Mouse (Mus musculus) left cerebral cortex, postnatal 14 days (tissue): ENCODE data around the gene Rgs18. TPM values are rescaled to one million over a fixed set of nuclear protein-coding genes. Genes with fewer than 3 reads are reported as not detected.

Source experiments
- DNase-seq, 2 experiments: peaks; one replicate each; pipeline ENCODE4 v3.0.0; 2021 to 2022; ENCODE audit warnings: low spot score in 2 of 2, mixed read lengths in 1 of 2
- intact Hi-C: fragments of 180-260 bp; cut with DNase I; formaldehyde crosslinking; loops from one replicate; pipeline ENCODE4 v1.15.1; 2025
- long read RNA-seq, 2 experiments: library from polyadenylated mRNA; stranded (forward); transcript quantifications; one replicate each; pipeline ENCODE4 v2.0.0; 2021
- total RNA-seq, 2 experiments: library from RNA; stranded (reverse); gene quantifications; 2 replicates each; pipeline ENCODE4 v1.2.3; 2021

The Rgs18 gene
- under 1 TPM in 1 of 2 experiments, not detected in 1; 0.38 TPM for total RNA-seq
- long read RNA-seq, experiment 1, partial matches to known transcripts, result 0 of 1 reads
- long read RNA-seq, experiment 1, other reads (novel, unspliced or antisense), result 0 of 1 reads
- long read RNA-seq, experiment 2, result 0 reads

DNA sequence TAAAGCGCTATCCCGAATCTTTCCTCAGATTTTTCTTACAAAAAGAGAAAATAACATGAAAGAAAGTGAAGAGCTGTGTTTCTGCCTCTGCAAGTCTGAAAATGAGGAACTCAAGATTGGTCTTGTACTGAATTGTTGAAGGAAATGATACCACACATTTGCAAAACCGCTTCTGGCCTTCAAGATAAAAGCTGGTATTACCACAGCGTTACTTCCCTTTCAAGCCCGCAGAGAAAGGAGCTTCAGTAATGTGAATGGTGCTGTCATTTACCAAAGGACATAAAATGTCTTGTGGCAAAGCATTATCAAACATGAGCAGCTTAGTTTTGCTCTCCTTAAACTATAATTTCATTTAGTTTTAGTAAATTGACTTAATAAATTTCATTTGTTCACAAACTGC is at the start of gene Rgs18:
Gene Rgs18 (minus strand): TSS at position 105 of the 400 bp plus-strand sequence.
- intact Hi-C loops, result no loop called here
- no peak for DNase-seq

DNA sequence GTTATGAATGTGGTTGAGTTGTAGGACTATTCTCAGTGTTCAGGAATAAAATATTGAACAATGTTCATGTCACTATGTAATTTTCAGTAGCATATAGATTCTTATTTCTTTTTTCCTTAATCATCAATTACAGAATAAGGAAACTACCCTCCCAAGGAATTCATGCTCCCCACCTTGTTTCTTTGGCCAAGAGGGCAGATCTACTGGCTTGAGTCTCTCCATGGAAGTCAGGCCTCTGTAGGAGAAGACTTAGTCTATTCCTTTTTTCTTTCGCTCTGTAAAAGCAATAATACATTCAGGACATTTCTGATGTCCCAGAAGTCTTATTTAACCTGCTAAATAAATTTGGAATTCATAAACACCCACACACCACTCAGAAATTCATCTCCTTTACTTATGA is 841 bp downstream of the Rgs18 start:
- DNase-seq, result no peak
- intact Hi-C loops, result no loop called here

DNA sequence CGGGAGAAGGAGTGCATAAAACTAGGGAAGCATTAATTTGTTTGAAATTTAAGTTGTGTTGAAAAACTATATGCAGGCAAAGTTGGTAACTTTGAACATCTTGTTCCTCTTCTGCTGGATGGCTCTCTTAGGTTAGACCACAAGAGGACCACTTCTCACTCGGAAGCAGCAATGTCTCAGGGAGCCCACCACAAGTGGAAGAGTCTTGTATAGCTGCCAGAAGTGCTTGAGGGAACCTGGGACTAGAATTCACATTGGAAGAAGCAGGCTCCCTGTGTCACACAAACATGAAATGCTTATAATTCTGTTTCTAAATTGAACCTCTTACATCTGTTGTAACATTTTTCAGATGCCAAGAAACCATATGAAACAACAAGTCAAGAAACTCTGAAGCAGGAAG is 9.0 kb downstream of the Rgs18 start:
- DNase-seq, result peak in 1 of 2 experiments; percentile 3
- intact Hi-C loops, result no loop called here

DNA sequence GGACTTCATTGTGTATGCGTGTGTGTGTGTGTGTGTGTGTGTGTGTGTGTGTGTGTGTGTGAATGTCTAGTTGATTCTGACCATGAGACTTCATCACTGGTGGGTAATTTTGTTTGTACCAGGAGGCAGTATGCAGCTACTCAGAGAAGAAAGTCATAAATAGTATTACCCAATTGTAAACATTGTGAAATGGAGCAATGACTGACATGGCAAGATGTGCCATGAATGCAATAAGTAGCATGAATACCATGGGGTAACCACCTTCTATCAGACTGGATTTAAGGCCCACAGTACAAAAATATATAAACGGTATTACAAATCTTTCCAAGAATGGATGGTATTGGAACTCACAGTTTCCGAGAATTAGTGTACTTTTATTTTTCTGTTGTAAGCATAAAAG is 14.4 kb downstream of the Rgs18 start:
- intact Hi-C loops, result no loop called here
- DNase-seq, result no peak

DNA sequence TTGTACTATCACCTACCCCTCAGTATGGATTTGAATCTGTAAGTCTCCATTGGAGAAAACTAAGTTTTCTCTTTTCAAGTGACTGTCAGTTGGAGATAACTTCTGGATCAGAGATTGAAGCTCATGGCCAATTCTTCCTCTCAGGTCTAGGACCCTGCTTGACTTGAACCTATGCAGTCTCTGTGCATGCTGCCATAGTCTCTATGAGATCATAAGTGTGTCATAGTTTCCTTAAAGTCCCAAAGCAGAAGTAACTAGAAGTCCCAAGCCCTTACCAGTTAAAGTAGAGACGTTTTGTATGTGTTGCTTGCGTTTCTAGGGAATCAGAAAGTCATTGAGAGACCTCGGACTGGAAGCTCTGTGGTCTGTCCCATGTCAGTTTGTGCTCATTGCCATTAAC is 24.5 kb downstream of the Rgs18 start:
- intact Hi-C loops, result no loop called here

DNA sequence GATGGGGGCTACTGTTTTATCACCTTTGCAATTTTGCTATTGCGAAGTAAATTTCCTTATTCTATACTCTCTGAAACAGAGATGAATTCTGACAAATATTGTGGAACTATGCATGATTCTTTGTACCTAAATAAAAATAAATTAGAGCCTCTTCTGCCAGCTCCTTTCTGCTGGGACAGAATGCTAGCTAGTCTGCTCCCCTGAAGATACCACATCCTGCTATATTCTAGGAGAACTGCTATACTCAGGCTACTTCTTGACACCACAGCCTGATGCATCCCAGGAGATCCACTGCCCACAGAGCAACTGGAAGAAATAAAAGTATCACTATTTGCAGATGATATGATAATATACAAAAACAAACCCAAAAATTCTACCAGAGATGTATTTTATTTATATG is 29.1 kb downstream of the Rgs18 start:
- intact Hi-C loops, result no loop called here
- DNase-seq, result no peak

More for the DNA sequence above, 24.5 kb downstream of the Rgs18 start:
- DNase-seq, result no peak

DNA sequence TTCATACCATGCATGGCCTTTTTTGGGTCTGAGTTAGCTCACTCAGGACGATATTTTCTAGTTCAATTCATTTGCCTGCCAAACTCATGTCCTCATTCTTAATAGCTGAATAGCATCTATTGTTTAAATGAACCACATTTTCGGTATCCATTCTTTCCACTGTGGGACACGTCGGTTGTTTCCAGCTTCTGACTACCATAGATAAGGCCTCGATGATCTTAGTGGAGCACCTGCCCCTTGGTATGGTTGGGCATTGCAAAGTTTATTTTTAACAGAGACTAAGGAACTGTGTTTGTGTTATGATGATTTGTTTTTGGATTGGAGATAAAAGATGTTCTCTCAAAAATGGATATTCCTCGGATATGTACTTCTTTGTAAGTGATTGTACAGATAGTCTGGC is 37.5 kb downstream of the Rgs18 start:
- intact Hi-C loops, result no loop called here
- DNase-seq, result no peak

DNA sequence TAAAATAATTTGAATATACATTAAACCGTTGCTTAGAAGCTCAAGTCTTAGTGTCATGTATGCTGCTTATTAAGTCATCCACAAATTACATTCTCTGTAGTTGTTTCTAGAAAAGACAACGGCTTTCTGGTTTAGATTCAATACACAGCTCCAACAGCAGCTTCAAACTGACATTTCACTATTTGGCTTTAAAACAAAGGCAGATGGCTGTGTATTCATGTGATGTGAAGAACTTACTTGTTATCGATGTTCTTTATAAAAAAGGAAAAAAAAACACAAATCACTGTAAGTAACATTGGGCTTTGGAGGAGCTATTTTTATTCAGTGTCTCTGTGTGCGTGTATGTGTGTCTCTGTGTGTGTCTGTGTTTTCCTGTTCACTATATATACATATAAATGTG is 54.5 kb downstream of the Rgs18 start:
- intact Hi-C loops, result no loop called here
- DNase-seq, result peak in 1 of 2 experiments; percentile 4

DNA sequence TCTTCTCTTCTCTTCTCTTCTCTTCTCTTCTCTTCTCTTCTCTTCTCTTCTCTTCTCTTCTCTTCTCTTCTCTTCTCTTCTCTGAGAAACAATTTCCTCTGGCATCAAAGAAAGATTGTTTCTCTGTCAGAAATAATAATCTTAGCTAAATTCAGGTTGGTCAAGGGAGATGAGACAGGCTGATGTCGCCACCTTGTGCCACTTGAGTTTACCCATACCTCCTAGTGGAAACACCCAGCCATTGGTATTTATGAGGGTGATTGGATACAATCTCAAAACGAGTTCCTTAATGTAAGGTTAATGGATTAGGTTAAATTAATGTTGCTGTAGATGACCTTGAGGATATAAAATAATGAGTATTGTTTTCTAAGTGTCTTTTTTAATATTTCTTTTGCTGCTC is 70.9 kb downstream of the Rgs18 start:
- intact Hi-C loops, result no loop called here
- DNase-seq, result no peak

Other genes with a start within 250 kb of the Rgs18 start
- not detected for gene Rgs21, start 207.8 kb downstream of the Rgs18 start, total RNA-seq